In the genomic region with DNA sequence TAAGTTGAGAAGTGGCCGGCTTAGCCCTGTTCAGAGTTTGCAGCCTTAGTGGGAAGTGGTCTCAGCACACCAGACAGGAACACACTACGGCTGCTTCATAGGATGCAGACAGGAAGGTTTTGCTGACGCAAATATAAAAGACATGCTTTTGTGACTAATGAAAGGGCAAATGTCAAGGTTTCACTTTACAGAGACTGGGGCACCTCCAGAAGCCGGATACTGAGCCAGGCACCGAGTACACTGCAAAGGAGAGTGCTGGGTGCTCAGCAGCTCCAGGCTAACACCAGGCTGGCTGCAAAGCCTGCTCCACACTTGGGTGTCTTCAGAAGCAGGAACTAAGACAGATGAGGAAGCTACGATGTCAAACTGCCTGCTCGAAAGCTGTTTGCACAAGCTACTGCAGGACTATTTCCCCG, we compare ENCODE assay signal across 9 mouse cellular contexts. TPM values are rescaled to one million over a fixed set of nuclear protein-coding genes. Genes with fewer than 3 reads are reported as not detected.
A peak's percentile ranks its signal among the peaks of the same experiment; 100 is the strongest.
DNase-seq lines count a peak whose midpoint lies in the region; ATAC-seq lines count a peak whose summit lies in the region.
"Had no signal": no experiment of that assay in that cellular context is flagged by ENCODE, and none has a peak within 500 bp of the region (broad histone marks: within the 10 kb centered on the region; RNA-seq: fewer than 3 reads in every experiment).

No protein-coding gene starts in this region.

- H3K4me1 ChIP-seq in hindbrain, embryonic 13.5 days (replicated peaks): peaks cover 26% of the 10 kb centered on the region

- no peak overlapping the region for H3K9ac ChIP-seq in hindbrain, embryonic 13.5 days

- intact Hi-C loops in left cerebral cortex, postnatal 4 days (cut with DNase I): no loop called here

- ATAC-seq in hindbrain, embryonic 13.5 days (ENCODE audit: low FRiP score): no peak

- H3K4me2 ChIP-seq in hindbrain, embryonic 13.5 days: no peak overlapping the region

- H3K36me3 ChIP-seq in splenic B cell, adult 2 months (ENCODE audit: control insufficient read depth, insufficient read depth, low read length, poor library complexity, severe bottlenecking): peaks cover 2% of the 10 kb centered on the region; the same call in 1 of the 2 replicates
- no peaks in the 10 kb centered on the region; the same call in 1 of the 2 replicates for H3K36me3 ChIP-seq in hindbrain, embryonic 13.5 days

- H3K27me3 ChIP-seq in splenic B cell, adult 2 months (ENCODE audit: control insufficient read depth, insufficient read depth, low read length, poor library complexity, severe bottlenecking): no peaks in the 10 kb centered on the region
- H3K27me3 ChIP-seq in hindbrain, embryonic 13.5 days: no peaks in the 10 kb centered on the region

- H3K27ac ChIP-seq in hindbrain, embryonic 13.5 days: no peak overlapping the region

- peak; percentile 44 for DNase-seq in layer of hippocampus, adult 9-11 months
- no peak for DNase-seq in layer of hippocampus, adult 9-10 months (ENCODE audit: low spot score)
- DNase-seq in T-cell, adult 2 months (ENCODE audit: low spot score): peak; percentile 72
- DNase-seq in induced T-regulatory cell, adult 2 months (ENCODE audit: low read depth): peak; percentile 89
- DNase-seq in splenic B cell, adult 2 months (ENCODE audit: low read depth, low spot score): peak; percentile 59
- no peak for DNase-seq in cerebellum, adult 11 months
- no peak for DNase-seq in left cerebral cortex, postnatal 4 days
- DNase-seq: gastrocnemius, postnatal 25 days had no signal

- no peaks in the 10 kb centered on the region for H3K9me3 ChIP-seq in hindbrain, embryonic 13.5 days

- H3K4me3 ChIP-seq in hindbrain, embryonic 13.5 days: no peak overlapping the region

- WGBS in hindbrain, embryonic 13.5 days: 65% methylated on average over 8 of the region's 8 CpGs

RNA-seq across cellular contexts. Expression of a gene that starts 37.1 kb away (rescaled TPM):
- total RNA-seq in left cerebral cortex, postnatal 4 days (2021): 10 to 100 TPM; 27.5 to 30.0 TPM
- polyA plus RNA-seq in hindbrain, embryonic 13.5 days (2015; fragmentation: Nextera tagmentation; extraction: Ambion mirVana): 37.6 and 38.4 TPM in 2 replicates

RNA-seq across cellular contexts. Expression of a gene that starts 47.9 kb away (rescaled TPM):
- 1 to 10 TPM; 4.6 to 4.8 TPM for total RNA-seq in left cerebral cortex, postnatal 4 days (2021)
- polyA plus RNA-seq in hindbrain, embryonic 13.5 days (2015; fragmentation: Nextera tagmentation; extraction: Ambion mirVana): 4.0 and 5.4 TPM in 2 replicates

Comparison
In these comparisons a context has a peak if more than half of its experiments do, and no peak if none do; other contexts are left out.
1. DNase-seq: peak in layer of hippocampus, adult 9-11 months (single experiment), T-cell, adult 2 months (single experiment), induced T-regulatory cell, adult 2 months (single experiment) and splenic B cell, adult 2 months (single experiment); none in layer of hippocampus, adult 9-10 months (single experiment), cerebellum, adult 11 months (single experiment) and left cerebral cortex, postnatal 4 days (single experiment).